Mouse (Mus musculus): ENCODE data around the gene Vmn1r75. TPM values are rescaled to one million over a fixed set of nuclear protein-coding genes. Genes with fewer than 3 reads are reported as not detected.

Vmn1r75 gene
- not detected in 2 replicates for polyA plus RNA-seq (2016; fragmentation: Nextera tagmentation; extraction: Ambion mirVana)

DNA sequence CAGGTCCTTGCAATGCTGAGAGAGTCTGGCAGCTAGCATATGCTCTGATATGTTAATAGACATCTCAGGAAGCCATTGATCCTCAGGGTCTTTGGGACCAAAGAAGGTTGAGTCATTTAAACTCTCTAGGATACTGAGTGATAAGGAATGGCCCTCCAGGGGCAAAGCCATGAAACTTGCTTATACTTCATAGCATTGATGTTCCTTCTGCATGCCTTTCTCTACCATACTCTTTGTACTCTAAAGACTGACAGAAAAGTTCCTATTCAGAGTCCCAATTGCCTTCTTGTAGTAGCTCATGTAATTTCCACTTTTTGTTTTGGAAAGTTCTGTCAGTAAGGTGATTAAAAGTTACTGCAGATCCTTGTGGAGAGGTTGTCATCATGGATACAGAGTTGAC, at the start of gene Vmn1r75:
Gene Vmn1r75 (plus strand): TSS at position 301 of the 400 bp plus-strand sequence.
- Histone ChIP-seq H3K9ac (no peak within 1 kb of the TSS), H3K4me1 (no peaks in the 10 kb centered on the region), H3K36me3 (no peaks in the 10 kb centered on the region), H3K27ac (no peak within 1 kb of the TSS), H3K27me3 (replicated peaks) (no peaks in the 10 kb centered on the region), H3K4me3 (no peak within 1 kb of the TSS), H3K9me3 (peaks cover 14% of the 10 kb centered on the region), H3K4me2 (replicated peaks) (no peak within 1 kb of the TSS)
- no peak for ATAC-seq (ENCODE audit: low FRiP score, low read depth)

DNA sequence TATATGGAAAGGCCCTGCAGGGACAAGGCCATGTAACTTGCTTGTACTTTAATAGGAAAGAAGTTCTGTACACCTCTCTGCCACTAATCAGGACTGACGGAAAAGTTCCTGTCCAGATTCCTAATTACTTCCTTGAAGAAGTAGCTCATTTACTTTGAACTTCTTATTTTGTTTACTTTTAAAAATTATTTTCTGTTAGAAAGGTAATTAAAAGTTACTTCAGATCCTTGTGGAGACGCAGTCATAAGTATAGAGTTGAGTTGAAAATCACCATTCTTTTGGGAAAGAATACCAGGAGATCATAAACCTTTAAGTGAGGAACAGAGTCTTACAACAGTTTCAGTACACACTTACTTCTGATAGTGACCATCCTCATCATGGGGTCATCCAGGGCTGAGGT, 40.8 kb upstream of the Vmn1r75 start, which contains the start of gene Vmn1r74:
Gene Vmn1r74 (plus strand): TSS at position 301 of the 400 bp plus-strand sequence.
- H3K36me3 ChIP-seq = no peaks in the 10 kb centered on the region
- ATAC-seq (ENCODE audit: low FRiP score, low read depth) = no peak
- peaks cover 15% of the 10 kb centered on the region for H3K9me3 ChIP-seq
- H3K4me3 ChIP-seq = no peak within 1 kb of the TSS
- no peaks in the 10 kb centered on the region for H3K27me3 ChIP-seq (replicated peaks)
- no peak within 1 kb of the TSS for H3K4me2 ChIP-seq (replicated peaks)
- H3K4me1 ChIP-seq = no peaks in the 10 kb centered on the region
- no peak within 1 kb of the TSS for H3K9ac ChIP-seq
- no peak within 1 kb of the TSS for H3K27ac ChIP-seq
- 77% methylated on average over 2 of the region's 2 CpGs for WGBS

Other genes starting within 250 kb of the Vmn1r75 start
- gene Vmn1r72, start 194.5 kb upstream of the Vmn1r75 start, polyA plus RNA-seq (2016; fragmentation: Nextera tagmentation; extraction: Ambion mirVana) = not detected in 2 replicates
- gene Vmn1r73, start 144.4 kb upstream of the Vmn1r75 start, polyA plus RNA-seq (2016; fragmentation: Nextera tagmentation; extraction: Ambion mirVana) = not detected in 2 replicates
- gene Vmn1r74, start 40.6 kb upstream of the Vmn1r75 start, polyA plus RNA-seq (2016; fragmentation: Nextera tagmentation; extraction: Ambion mirVana) = not detected in 2 replicates
- gene Vmn1r76, start 63.6 kb downstream of the Vmn1r75 start, polyA plus RNA-seq (2016; fragmentation: Nextera tagmentation; extraction: Ambion mirVana) = not detected in 2 replicates
- gene Vmn1r77, start 162.1 kb downstream of the Vmn1r75 start, polyA plus RNA-seq (2016; fragmentation: Nextera tagmentation; extraction: Ambion mirVana) = not detected in 2 replicates